Mouse (Mus musculus): ENCODE results near the gene Pear1.

DNA sequence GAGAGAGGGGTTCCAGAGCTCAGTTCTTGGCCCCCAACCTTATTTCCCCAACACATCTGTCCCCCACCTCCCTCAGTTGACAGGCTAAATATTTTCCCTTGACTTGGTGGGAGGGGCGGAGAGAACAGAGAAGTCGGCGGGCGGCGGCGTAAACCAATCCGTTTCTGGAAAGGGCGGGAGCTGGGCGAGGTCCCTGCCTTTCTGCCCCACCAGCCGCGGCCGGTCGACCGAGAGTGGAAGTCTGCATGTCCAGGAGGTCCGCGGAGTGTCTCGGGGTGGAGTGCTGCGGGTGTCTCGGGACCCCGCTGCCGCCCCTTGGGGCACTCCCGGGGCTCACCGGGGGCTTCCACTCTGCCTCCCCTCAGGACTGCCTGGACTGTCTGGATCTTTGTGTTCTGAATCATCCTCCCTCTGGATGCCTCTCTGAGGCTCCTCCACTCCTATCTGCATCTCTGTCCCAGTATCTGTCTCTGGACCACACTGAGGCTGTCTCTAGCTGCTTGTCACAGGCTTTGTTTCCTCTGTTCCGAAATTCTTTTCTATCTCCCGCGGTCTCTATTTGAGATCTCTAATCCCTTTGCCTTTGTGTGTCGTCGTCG is 27.3 kb downstream of the Pear1 start, which contains the start of gene Insrr:
- no peak for TF ChIP-seq CTCF (IDR thresholded peaks at IDR 0.05; ENCODE audit: borderline replicate concordance, control insufficient read depth, extremely low read depth, insufficient read depth, low read length, poor library complexity)
- no peak for TF ChIP-seq POLR2A (IDR thresholded peaks at IDR 0.05; ENCODE audit: control insufficient read depth, extremely low read depth, insufficient read depth, low read length, poor library complexity)

Data from thymus, adult 2 months (tissue).